24 mouse cellular contexts compared by ENCODE assay signal in genomic region chr1:151682896-151683295, GRCm38 (mm10).
DNase-seq lines count a peak whose midpoint lies in the region; ATAC-seq and TF ChIP-seq lines count a peak whose summit lies in the region.
"Had no signal": no experiment of that assay in that cellular context is flagged by ENCODE, and none has a peak within 500 bp of the region (broad histone marks: within the 10 kb centered on the region; RNA-seq: fewer than 3 reads in every experiment).

No protein-coding gene starts in this region.

- no peak overlapping the region for H3K4me3 ChIP-seq in G1E (ENCODE audit: low read depth, low read length)
- H3K4me3 ChIP-seq in forebrain, embryonic 10.5 days = no peak overlapping the region
- H3K4me3 ChIP-seq: embryonic facial prominence, embryonic 12.5 days; forebrain, embryonic 13.5 days; hindbrain, embryonic 15.5 days; layer of hippocampus, adult 2 months; midbrain, embryonic 10.5 days; neural tube, embryonic 13.5 days; stomach, embryonic 15.5 days had no signal

- peaks cover 2% of the 10 kb centered on the region for H3K27me3 ChIP-seq in G1E (ENCODE audit: insufficient read depth, low read length)
- no peaks in the 10 kb centered on the region; the same call in 1 of the 2 replicates for H3K27me3 ChIP-seq in forebrain, embryonic 10.5 days (ENCODE audit: poor library complexity, severe bottlenecking)
- H3K27me3 ChIP-seq: embryonic facial prominence, embryonic 12.5 days; forebrain, embryonic 13.5 days; hindbrain, embryonic 15.5 days; neural tube, embryonic 13.5 days; Patski; stomach, embryonic 15.5 days had no signal

- TF ChIP-seq CTCF in G1E (IDR thresholded peaks at IDR 0.05; ENCODE audit: low read depth, low read length) = no peak

- WGBS in forebrain, embryonic 10.5 days = 91% methylated on average over 6 of the region's 6 CpGs

- H3K36me3 ChIP-seq in G1E (replicated peaks) = no peaks in the 10 kb centered on the region
- H3K36me3 ChIP-seq in forebrain, embryonic 10.5 days (replicated peaks) = no peaks in the 10 kb centered on the region
- H3K36me3 ChIP-seq: embryonic facial prominence, embryonic 12.5 days; hindbrain, embryonic 15.5 days; midbrain, embryonic 10.5 days; neural tube, embryonic 13.5 days; stomach, embryonic 15.5 days had no signal

- H3K4me1 ChIP-seq in G1E (ENCODE audit: insufficient read depth, low read depth, low read length) = no peaks in the 10 kb centered on the region; the same call in 1 of the 2 replicates
- peaks cover 31% of the 10 kb centered on the region for H3K4me1 ChIP-seq in forebrain, embryonic 10.5 days

- peak; percentile 88 for DNase-seq in 416B (ENCODE audit: low read depth)
- DNase-seq in G1E (ENCODE audit: low spot score) = no peak
- peak; percentile 89 for DNase-seq in induced T-regulatory cell, adult 2 months (ENCODE audit: low read depth)
- DNase-seq in natural killer cell, adult 2 months (ENCODE audit: low spot score in 2 of 2) = peak; percentile 43 to 74
- DNase-seq in heart, adult 8-10 months (ENCODE audit: low spot score) = no peak
- DNase-seq in cerebellum, adult 9-10 months = no peak
- no peak for DNase-seq in forebrain, embryonic 10.5 days (ENCODE audit: extremely low spot score, low spot score)
- DNase-seq: adrenal gland, adult 8-10 months; cerebellum, adult 8-10 months; gastrocnemius, postnatal 36 days; kidney, adult 9 months; kidney, postnatal 14 days; lung, postnatal 4 days; right cerebral cortex, postnatal 4 days; thymus, adult 18-20 months had no signal

- no peaks in the 10 kb centered on the region for H3K9me3 ChIP-seq in G1E (replicated peaks)
- no peaks in the 10 kb centered on the region for H3K9me3 ChIP-seq in forebrain, embryonic 10.5 days
- H3K9me3 ChIP-seq: embryonic facial prominence, embryonic 12.5 days; forebrain, embryonic 13.5 days; hindbrain, embryonic 15.5 days; midbrain, embryonic 10.5 days; neural tube, embryonic 13.5 days; stomach, embryonic 15.5 days had no signal

- no peak overlapping the region for H3K27ac ChIP-seq in forebrain, embryonic 10.5 days
- H3K27ac ChIP-seq: embryonic facial prominence, embryonic 12.5 days; forebrain, embryonic 13.5 days; hindbrain, embryonic 15.5 days; layer of hippocampus, adult 2 months; midbrain, embryonic 10.5 days; neural tube, embryonic 13.5 days; stomach, embryonic 15.5 days had no signal

- ATAC-seq in G1E (ENCODE audit: extremely low read depth, insufficient number of reproducible peaks, low FRiP score, poor library complexity, severe bottlenecking) = peak; percentile 67
- ATAC-seq: forebrain, embryonic 13.5 days; intestine, embryonic 16.5 days; Patski had no signal

Comparison
In these comparisons a context has a peak if more than half of its experiments do, and no peak if none do; other contexts are left out.
1. DNase-seq: peak in 416B (single experiment), induced T-regulatory cell, adult 2 months (single experiment) and natural killer cell, adult 2 months (2 of 2); none in G1E (single experiment), heart, adult 8-10 months (single experiment), cerebellum, adult 9-10 months (single experiment) and forebrain, embryonic 10.5 days (single experiment).